Mouse (Mus musculus): ENCODE measurements around the gene Tsga10ip. TPM values are rescaled to one million over a fixed set of nuclear protein-coding genes. Genes with fewer than 3 reads are reported as not detected.

Gene Tsga10ip
- 0.49 and 0.58 TPM in 2 replicates for polyA plus RNA-seq (2012; ENCODE audit: low replicate concordance)

DNA sequence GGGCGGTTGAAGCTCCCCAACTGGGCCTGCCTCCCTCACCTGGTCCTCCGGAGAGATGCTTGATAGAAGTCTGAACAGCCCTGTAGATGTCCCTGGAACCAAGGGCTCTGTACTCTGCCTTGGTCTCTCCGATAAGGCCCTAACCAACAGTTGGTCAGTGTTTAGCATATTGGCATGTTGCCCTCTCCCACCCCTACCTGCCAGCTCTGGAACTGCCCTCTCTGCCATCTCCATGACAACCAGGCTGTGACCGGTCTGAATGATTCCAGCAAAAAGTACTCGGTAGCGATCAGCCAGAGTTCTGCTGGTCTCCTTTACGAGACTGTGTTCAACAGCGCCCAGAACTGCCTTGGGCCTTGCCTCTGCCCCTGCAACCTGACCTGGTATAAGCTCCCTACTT is at the start of gene Tsga10ip:
TSS of gene Tsga10ip (minus strand) at position 234 of the 400 bp plus-strand sequence.

DNA sequence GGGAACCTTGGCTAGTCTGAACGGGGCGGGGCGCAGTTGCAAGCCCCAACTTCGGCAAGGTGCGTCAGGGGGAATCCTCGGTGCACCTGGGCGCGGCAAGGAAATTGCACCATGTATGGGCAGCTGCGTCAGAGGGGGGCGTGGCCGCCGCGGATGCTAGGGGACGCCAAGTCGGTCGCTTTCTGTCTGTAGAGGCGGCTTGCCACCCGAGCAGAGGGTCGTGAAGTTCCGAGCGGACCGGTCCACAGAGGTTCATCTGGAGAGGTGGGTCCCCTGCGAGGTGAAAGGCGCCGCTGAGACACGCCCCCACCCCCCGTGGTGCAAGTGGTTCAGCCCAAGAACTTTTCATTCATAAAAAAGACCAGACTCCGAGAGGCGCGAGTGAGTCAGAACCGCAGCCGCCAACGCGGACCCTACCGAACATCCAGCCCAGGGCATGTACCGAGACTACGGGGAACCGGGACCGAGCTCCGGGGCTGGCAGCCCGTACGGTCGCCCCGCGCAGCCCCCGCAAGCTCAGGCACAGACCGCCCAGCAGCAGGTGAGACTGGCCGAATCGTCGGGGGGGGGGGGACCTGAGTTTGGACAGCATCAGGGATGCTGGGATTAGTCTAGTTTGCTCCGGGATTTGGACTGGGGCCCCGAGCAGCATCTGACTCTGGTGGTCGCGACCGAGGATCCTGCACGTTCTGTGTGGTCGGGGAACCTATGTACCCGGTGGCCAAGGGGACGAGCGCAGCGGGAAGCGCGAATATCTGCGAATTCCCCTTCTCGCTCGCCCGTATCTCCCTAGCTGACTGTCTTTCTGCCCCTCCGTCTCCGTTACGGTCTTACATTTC is 45.4 kb upstream of the Tsga10ip start, which contains the start of gene Fosl1:
TSS of gene Fosl1 (plus strand) at position 33 of the 839 bp plus-strand sequence.

DNA sequence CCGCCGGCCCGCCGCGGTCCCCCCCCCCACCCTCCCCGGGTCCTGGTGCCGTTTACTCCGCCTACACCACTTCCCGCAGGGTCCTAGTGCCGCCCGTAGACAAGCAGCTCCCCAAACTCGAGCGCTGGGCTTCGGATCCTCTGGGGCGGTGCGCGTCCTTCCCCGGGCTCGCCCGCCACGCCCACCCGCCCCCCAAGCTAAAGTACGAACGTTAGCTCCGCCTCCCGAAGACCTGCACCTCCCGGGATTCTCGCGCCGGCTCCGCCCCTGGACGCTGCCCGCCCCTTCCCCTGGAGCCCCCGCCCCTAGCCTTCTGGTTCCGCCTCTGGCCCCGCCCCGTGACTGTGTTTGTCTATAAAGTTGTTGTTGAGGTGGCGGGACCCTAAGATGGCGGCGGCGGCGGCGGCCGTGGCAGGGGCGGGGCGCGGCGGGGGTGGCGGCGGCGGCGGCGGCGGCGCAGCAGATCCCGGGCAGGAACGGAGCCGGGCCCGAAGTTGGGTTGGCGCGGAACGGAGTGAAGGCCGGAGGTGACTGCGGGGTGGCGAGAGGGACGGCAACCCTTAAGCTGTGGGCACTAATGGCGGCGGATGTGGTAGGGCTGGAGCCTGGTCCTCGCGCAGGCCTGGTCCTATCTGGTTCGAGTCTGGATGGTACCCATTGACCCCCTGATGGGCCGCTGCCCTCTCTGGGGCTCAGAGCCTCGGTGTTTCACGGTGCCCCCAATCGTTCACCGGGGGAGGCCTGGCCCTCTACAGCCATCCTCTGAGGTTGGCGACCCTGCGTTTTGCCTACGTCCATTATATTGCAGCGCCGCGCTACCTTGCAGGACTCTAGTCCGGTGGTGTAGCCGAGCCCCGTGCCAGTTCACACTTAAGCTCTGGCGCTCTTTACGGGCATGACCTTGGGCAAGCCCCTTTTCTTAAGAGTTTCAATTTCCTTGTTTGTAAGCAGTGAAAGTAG is 22.7 kb upstream of the Tsga10ip start, which contains the start of the genes Drap1 and AI837181:
TSS of gene Drap1 (minus strand) at position 198 of the 960 bp plus-strand sequence.
TSS of gene AI837181 (plus strand) at position 363 of the 960 bp plus-strand sequence.

DNA sequence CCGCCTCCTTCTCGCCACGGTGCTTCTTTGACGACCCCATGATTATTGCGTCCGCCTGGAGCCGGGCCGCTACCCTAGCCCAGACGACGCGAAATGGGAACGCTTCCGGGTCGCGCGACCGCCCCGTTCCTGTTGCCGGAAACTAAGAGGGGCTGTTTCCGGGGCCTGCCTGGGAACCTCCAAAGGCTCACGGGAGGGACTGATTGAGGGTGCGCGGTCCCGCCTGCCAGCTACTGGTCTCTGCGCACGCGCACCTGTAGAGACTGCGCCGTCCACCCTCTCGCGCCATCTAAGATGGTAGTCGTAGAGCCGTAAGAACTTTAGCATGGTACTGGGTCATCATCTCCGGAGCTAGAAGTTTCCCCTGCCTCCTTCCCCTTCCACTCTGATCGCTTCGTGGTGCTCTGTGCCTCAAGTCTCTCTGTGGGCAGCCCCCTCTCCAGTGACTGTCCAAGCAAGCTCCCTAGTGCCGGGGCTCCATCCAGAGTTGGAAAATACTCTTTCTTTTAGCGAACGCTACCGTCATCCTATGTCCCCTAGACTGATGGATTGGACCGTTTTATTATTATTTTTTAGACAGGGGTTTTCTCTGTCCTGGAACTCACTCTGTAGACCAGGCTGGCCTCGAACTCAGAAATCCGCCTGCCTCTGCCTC is 13.6 kb downstream of the Tsga10ip start, which contains the start of gene Sart1:
TSS of gene Sart1 (minus strand) at position 116 of the 655 bp plus-strand sequence.

DNA sequence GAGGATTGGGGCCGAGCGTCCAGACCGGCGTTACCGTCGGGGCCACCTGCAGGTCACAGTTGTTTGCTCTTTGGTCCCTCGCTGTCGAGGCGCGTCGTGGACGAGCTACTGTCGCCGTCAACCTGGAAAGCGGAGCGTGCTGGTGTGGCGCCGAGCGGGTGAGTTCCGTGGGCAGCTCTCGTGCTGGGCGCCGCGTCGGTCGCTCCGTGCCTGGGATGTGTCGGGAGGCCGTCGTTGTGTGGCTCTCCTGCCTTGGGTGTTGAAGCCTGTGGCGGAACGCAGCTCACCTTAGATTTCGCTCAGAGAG is 35.3 kb downstream of the Tsga10ip start, which contains the start of gene Banf1:
TSS of gene Banf1 (minus strand) at position 116 of the 307 bp plus-strand sequence.

DNA sequence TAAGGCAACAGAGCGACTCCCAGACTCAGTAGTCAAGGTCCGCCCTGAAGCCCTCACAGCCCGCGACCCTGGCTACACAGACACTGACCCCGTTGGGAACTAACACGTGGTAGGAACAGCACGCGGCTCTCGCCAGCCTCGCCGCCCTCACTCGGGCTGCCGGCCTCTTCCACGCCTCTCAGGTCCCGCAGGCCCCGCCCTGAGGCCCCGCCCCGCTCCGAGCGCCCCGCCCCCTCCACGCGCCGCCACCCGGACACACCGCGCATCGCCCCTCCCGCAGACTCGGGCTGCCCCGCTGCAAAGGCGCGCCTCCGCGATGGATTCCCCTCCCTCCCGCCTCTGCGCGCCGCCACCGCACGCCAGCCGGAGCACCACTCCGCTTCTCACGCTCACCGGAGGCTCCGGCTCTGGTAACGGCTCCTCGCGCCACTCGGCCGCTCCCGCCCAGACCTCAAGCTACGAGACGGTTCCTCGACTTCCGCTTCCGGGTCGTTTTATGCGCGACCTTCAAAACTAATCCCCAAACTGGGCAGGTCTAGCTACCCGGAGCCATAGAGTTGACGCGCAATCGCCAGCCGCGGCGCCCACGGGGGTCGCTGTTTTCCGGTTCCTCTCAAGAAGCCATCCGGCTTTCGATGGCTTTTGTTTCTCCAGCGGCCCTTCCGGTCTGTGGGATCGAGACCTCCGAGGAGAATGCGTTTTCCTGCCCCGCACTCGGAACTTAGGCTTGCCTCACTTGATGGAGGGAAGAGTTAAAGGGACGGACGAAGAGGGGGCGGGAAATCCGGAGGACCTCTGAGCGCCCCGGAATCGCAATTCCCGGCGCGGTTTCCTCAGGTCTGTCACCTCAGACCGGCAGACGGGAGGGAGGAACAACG is 35.9 kb downstream of the Tsga10ip start, which contains the start of gene Eif1ad:
TSS of gene Eif1ad (plus strand) at position 567 of the 878 bp plus-strand sequence.

DNA sequence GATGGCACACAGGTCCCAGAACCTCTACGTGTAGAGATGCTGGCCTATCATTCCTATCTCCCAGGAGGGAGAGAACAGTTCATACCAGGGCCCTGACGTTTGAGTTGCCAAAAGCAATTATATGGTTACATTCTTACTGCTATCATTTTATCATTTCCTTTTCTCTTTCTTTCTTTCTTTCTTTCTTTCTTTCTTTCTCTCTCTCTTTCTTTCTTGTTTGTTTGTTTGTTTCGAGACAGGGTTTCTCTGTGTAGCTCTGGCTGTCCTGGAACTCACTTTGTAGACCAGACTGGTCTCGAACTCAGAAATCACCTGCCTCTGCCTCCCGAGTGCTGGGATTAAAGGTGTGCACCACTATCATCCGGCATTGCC is 52.8 kb downstream of the Tsga10ip start, which contains the start of gene Cst6:
TSS of gene Cst6 (minus strand) at position 73 of the 372 bp plus-strand sequence.

Other genes with a start within 250 kb of the Tsga10ip start
- 58.7 and 139 TPM in 2 replicates for gene Pacs1, start 129.4 kb downstream of the Tsga10ip start, polyA plus RNA-seq (2012; ENCODE audit: low replicate concordance)
- gene Sf3b2, start 107.1 kb downstream of the Tsga10ip start, polyA plus RNA-seq (2012; ENCODE audit: low replicate concordance) = 305 and 456 TPM in 2 replicates
- not detected in 2 replicates for gene Gal3st3, start 104.2 kb downstream of the Tsga10ip start, polyA plus RNA-seq (2012; ENCODE audit: low replicate concordance)
- not detected in 2 replicates for gene Catsper1, start 66.8 kb downstream of the Tsga10ip start, polyA plus RNA-seq (2012; ENCODE audit: low replicate concordance)
- gene Cst6, start 53.0 kb downstream of the Tsga10ip start, polyA plus RNA-seq (2012; ENCODE audit: low replicate concordance) = 0.84 TPM in 1 of 2 replicates, not detected in the other
- 22.5 and 33.0 TPM in 2 replicates for gene Eif1ad, start 35.8 kb downstream of the Tsga10ip start, polyA plus RNA-seq (2012; ENCODE audit: low replicate concordance)
- gene Banf1, start 35.4 kb downstream of the Tsga10ip start, polyA plus RNA-seq (2012; ENCODE audit: low replicate concordance) = 60.4 and 65.3 TPM in 2 replicates
- gene Sart1, start 13.8 kb downstream of the Tsga10ip start, polyA plus RNA-seq (2012; ENCODE audit: low replicate concordance) = 110 and 179 TPM in 2 replicates
- gene Drap1, start 22.5 kb upstream of the Tsga10ip start, polyA plus RNA-seq (2012; ENCODE audit: low replicate concordance) = 303 and 479 TPM in 2 replicates
- 107 and 177 TPM in 2 replicates for gene AI837181, start 22.6 kb upstream of the Tsga10ip start, polyA plus RNA-seq (2012; ENCODE audit: low replicate concordance)
- 0.48 and 1.9 TPM in 2 replicates for gene Fosl1, start 45.0 kb upstream of the Tsga10ip start, polyA plus RNA-seq (2012; ENCODE audit: low replicate concordance)
- gene Ccdc85b, start 55.4 kb upstream of the Tsga10ip start, polyA plus RNA-seq (2012; ENCODE audit: low replicate concordance) = 10.9 and 19.5 TPM in 2 replicates
- 31.3 and 343 TPM in 2 replicates for gene Fibp, start 58.1 kb upstream of the Tsga10ip start, polyA plus RNA-seq (2012; ENCODE audit: low replicate concordance)
- gene Ctsw, start 66.0 kb upstream of the Tsga10ip start, polyA plus RNA-seq (2012; ENCODE audit: low replicate concordance) = 5.4 and 7.6 TPM in 2 replicates
- 0.41 and 1.7 TPM in 2 replicates for gene Efemp2, start 71.4 kb upstream of the Tsga10ip start, polyA plus RNA-seq (2012; ENCODE audit: low replicate concordance)
- 61.7 and 62.0 TPM in 2 replicates for gene Mus81, start 85.9 kb upstream of the Tsga10ip start, polyA plus RNA-seq (2012; ENCODE audit: low replicate concordance)
- gene Cfl1, start 87.9 kb upstream of the Tsga10ip start, polyA plus RNA-seq (2012; ENCODE audit: low replicate concordance) = 1,270 and 1,994 TPM in 2 replicates
- 0.41 and 1.1 TPM in 2 replicates for gene 1700020D05Rik, start 101.3 kb upstream of the Tsga10ip start, polyA plus RNA-seq (2012; ENCODE audit: low replicate concordance)
- 3.6 and 8.4 TPM in 2 replicates for gene Snx32, start 108.0 kb upstream of the Tsga10ip start, polyA plus RNA-seq (2012; ENCODE audit: low replicate concordance)
- not detected in 2 replicates for gene Ovol1, start 158.1 kb upstream of the Tsga10ip start, polyA plus RNA-seq (2012; ENCODE audit: low replicate concordance)
- 50.2 and 53.5 TPM in 2 replicates for gene Ap5b1, start 165.5 kb upstream of the Tsga10ip start, polyA plus RNA-seq (2012; ENCODE audit: low replicate concordance)
- 126 and 206 TPM in 2 replicates for gene Rnaseh2c, start 199.3 kb upstream of the Tsga10ip start, polyA plus RNA-seq (2012; ENCODE audit: low replicate concordance)
- 74.4 and 113 TPM in 2 replicates for gene Kat5, start 207.7 kb upstream of the Tsga10ip start, polyA plus RNA-seq (2012; ENCODE audit: low replicate concordance)
- 119 and 167 TPM in 2 replicates for gene Rela, start 235.0 kb upstream of the Tsga10ip start, polyA plus RNA-seq (2012; ENCODE audit: low replicate concordance)

All from hematopoietic multipotent progenitor cell, adult 10-12 weeks (in vitro differentiated cells).